Mouse (Mus musculus) gastrocnemius, adult 2 months (tissue): ENCODE data around the gene Chmp6. TPM values are rescaled to one million over a fixed set of nuclear protein-coding genes. Genes with fewer than 3 reads are reported as not detected.
A peak's percentile ranks its signal among the peaks of the same experiment; 100 is the strongest.

Experiments used
- DNase-seq: peaks from one replicate; pipeline ENCODE4 v3.0.0; 2022
- H3K27ac ChIP-seq: fragments of 200-600 bp; 2 replicates; pipeline ENCODE4 v1.8.1; 2022; ENCODE audit warnings: mild to moderate bottlenecking
- H3K4me3 ChIP-seq: fragments of 200-600 bp; 2 replicates; pipeline ENCODE4 v1.8.1; 2022; ENCODE audit warnings: mild to moderate bottlenecking, moderate library complexity
- CTCF ChIP-seq: fragments of 200-600 bp; IDR thresholded peaks from 2 replicates; pipeline ENCODE4 v1.8.1; 2022; ENCODE audit warnings: antibody characterized with exemption, mild to moderate bottlenecking, moderate library complexity
- intact Hi-C: fragments of 180-260 bp; cut with DNase I; formaldehyde crosslinking; loops from one replicate; pipeline ENCODE4 v1.15.1; 2025
- total RNA-seq, 2 experiments: library from RNA; stranded (reverse); gene quantifications; 2 replicates each; pipeline ENCODE4 v1.2.3; 2021

Chmp6 gene
- total RNA-seq, 2 experiments from 2014 or later = 29.6 to 31.3 TPM

GRCm38 (mm10) chr11:119893667-119894236, 19.5 kb upstream of the Chmp6 start:
- Histone ChIP-seq H3K4me3 (no peak overlapping the region), H3K27ac (no peak overlapping the region)
- intact Hi-C loops = no loop called here
- no peak for DNase-seq
- no peak for TF ChIP-seq CTCF

- intact Hi-C loops = no loop called here
- no peak overlapping the region for H3K27ac ChIP-seq
- no peak overlapping the region for H3K4me3 ChIP-seq
- DNase-seq = no peak
- no peak for TF ChIP-seq CTCF
These were observed 18.6 kb upstream of the Chmp6 start for GRCm38 (mm10) chr11:119894634-119895033.

DNA sequence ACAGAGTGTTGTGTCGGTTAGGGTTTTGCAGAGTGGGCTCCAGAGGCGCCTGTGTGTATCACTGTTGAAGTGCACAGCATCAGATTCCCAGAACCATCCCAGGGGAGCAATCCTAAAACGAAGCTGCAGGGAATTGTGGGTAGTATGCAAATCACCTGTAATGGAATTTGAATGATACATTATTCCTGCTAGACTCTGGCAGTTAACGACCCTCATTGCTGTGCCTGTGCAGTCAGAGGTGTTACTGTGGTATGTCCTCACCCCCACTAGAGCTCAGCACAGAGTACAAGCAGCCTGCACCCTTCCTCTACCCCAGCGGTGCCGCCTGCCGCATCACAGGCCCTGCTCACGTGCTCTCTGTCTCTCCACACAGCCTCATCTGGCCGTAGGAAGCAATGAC, 16.2 kb upstream of the Chmp6 start:
- DNase-seq = no peak
- intact Hi-C loops = no loop called here
- no peak for TF ChIP-seq CTCF
- Histone ChIP-seq H3K4me3 (no peak overlapping the region), H3K27ac (no peak overlapping the region)

- DNase-seq = peak; percentile 52
- intact Hi-C loops = no loop called here
- Histone ChIP-seq H3K4me3 (no peak overlapping the region), H3K27ac (peak overlapping the region; percentile 20; the same call in 1 of the 2 replicates)
- TF ChIP-seq CTCF = no peak
These were observed 14.3 kb upstream of the Chmp6 start for GRCm38 (mm10) chr11:119898976-119899375.

- no peak for DNase-seq
- TF ChIP-seq CTCF = no peak
- intact Hi-C loops = no loop called here
- Histone ChIP-seq H3K4me3 (no peak overlapping the region), H3K27ac (no peak overlapping the region)
These were observed 12.1 kb upstream of the Chmp6 start for GRCm38 (mm10) chr11:119901174-119901573.

DNA sequence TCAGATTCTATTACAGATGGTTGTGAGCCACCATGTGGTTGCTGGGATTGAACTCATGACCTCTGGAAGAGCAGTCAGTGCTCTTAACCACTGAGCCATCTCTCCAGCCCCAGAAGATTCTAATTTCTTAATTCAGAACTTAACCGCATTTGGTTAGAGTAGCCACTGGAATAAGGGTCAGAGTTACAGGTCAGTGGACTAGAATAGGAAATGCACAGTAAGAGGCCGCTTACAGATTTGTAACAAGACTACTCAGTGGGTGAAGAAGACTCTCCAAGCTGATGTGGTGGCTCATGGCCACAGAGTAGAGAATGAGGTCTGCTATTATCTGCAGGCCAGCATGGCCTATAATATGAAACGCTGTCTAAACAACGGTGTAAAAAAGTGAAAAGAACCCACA, 10.3 kb upstream of the Chmp6 start:
- TF ChIP-seq CTCF = no peak
- Histone ChIP-seq H3K27ac (no peak overlapping the region), H3K4me3 (no peak overlapping the region)
- intact Hi-C loops = no loop called here
- no peak for DNase-seq

DNA sequence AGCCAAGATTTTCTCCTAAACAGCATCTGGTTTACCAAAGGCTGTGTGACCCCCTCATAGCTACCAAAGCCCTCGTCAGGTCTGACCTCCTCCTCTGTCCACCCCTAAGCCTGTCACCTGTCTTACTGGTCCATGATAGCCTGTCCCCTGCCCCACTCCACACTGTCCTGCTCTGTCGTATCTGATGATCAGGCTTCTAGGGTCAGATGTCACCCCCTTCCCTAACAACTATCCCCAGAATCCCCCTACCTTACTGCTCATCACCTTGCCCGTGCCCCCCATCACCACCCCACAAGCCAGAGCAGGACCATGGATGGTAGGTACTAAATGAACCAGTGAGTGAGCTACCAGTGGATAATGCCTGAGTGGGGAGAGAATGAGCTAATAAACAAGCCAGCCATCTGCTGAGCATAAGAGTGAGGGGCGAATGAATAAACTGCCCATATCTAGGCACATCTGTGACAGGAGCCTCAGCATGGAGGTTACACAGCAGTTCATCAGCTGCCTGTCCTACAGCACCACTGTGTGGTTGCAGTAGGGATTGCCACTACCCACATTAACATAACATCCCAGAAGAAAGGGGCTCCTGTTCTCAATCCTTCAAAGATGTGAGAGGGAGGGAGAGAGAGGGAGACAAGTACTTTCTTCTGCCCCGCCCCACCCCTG, 8.5 kb upstream of the Chmp6 start:
- intact Hi-C loops = loop anchor here (1.0 kb wide), 1 partner anchor 401 kb away; no protein-coding TSS in a partner anchor
- no peak overlapping the region for H3K27ac ChIP-seq
- TF ChIP-seq CTCF = peak; percentile 87
- no peak overlapping the region for H3K4me3 ChIP-seq
- peak; percentile 64 for DNase-seq

- H3K27ac ChIP-seq = no peak overlapping the region
These were observed 7.4 kb upstream of the Chmp6 start for GRCm38 (mm10) chr11:119905794-119906193.

GRCm38 (mm10) chr11:119907006-119907650, 6.1 kb upstream of the Chmp6 start:
- no peak for TF ChIP-seq CTCF
- DNase-seq = no peak
- Histone ChIP-seq H3K27ac (no peak overlapping the region), H3K4me3 (no peak overlapping the region)
- intact Hi-C loops = no loop called here

More at GRCm38 (mm10) chr11:119905794-119906193, 7.4 kb upstream of the Chmp6 start:
- no peak for DNase-seq
- no peak overlapping the region for H3K4me3 ChIP-seq
- TF ChIP-seq CTCF = no peak
- intact Hi-C loops = loop anchor here (1.0 kb wide), 1 partner anchor 402 kb away; no protein-coding TSS in a partner anchor

DNA sequence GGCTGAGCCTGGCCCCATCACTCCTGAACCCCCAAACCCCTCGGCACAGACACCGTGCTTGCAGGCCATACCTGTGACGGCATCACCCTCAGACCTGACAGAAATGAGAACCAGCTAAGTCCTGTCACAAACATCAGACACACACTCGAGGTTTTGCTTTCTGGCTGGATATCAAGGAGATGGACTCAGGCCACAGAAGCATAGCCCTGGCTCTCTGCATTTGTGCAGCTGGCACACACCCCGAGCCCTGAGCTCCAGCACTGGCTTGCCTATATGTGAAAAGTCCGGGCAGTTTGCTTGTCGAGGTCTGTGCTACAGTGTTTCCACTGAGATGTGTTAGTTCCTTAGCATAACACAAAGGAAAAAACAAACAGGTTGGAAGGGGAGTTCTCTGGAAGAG, 5.5 kb upstream of the Chmp6 start:
- Histone ChIP-seq H3K4me3 (no peak overlapping the region), H3K27ac (no peak overlapping the region)
- intact Hi-C loops = no loop called here
- no peak for TF ChIP-seq CTCF
- DNase-seq = no peak

DNA sequence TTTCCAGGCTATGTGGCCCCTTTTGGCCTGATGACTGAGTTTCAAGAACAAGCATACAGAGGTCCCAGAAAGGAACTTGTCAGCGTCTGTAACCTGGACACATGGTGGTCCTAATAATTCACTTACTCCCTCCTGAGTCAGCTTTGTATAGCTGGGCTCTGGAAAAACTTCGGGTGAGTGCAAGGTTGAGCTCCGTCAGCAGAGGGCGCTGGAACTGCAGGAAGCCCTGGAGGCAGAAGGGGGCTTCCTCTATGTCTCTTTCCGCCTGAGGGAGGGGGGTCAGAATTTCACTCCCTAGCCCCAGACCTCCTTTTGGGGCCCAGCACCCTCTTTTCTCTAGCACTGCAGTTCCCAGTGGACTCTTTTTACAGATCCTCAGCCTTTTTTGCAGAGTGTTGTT, 3.8 kb upstream of the Chmp6 start:
- peak; percentile 72 for DNase-seq
- peak; percentile 92 for TF ChIP-seq CTCF
- Histone ChIP-seq H3K27ac (no peak overlapping the region), H3K4me3 (peak overlapping the region; percentile 26; the same call in 1 of the 2 replicates)
- intact Hi-C loops = loop anchor here (1.0 kb wide), 1 partner anchor 82 kb away; no protein-coding TSS in a partner anchor

GRCm38 (mm10) chr11:119912845-119913244, 396 bp upstream of the Chmp6 start:
- H3K27ac ChIP-seq = peak overlapping the region; percentile 95
- no peak for DNase-seq
- TF ChIP-seq CTCF = no peak
- H3K4me3 ChIP-seq = peak overlapping the region; percentile 75
- intact Hi-C loops = no loop called here

GRCm38 (mm10) chr11:119913935-119914314, 684 bp downstream of the Chmp6 start:
- Histone ChIP-seq H3K27ac (peak overlapping the region; percentile 95), H3K4me3 (peak overlapping the region; percentile 75)
- intact Hi-C loops = no loop called here
- no peak for DNase-seq
- no peak for TF ChIP-seq CTCF
